19 mouse cellular contexts compared by ENCODE assay signal in the genomic region with DNA sequence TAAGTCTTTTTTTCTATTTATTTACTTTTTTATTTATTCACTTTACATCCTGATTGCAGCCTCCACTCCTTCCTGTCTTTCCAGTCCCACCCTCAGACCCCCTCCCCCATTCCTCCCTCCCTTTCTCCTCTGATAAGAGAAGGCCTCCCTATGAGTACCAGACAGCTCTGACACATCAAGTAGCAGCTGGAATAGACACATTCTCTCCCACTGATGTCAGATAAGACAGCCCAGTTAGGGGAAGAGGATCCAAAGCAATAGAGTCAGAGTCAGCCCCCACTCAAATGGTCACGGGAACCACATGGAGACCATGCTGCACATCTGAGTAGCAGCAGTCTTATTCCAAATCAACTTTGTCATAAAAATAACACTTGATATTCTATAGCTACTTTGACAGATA.
"Had no signal": no experiment of that assay in that cellular context is flagged by ENCODE, and none has a peak within 500 bp of the region (broad histone marks: within the 10 kb centered on the region; RNA-seq: fewer than 3 reads in every experiment).

No protein-coding gene starts in this region.

- H3K27ac ChIP-seq: liver, embryonic 12.5 days; liver, embryonic 14.5 days; midbrain, embryonic 10.5 days; midbrain, embryonic 12.5 days; neural tube, embryonic 13.5 days; neural tube, embryonic 15.5 days had no signal

- H3K36me3 ChIP-seq: liver, embryonic 12.5 days; midbrain, embryonic 10.5 days; midbrain, embryonic 12.5 days; neural tube, embryonic 13.5 days; neural tube, embryonic 15.5 days had no signal

- H3K4me3 ChIP-seq: liver, embryonic 12.5 days; midbrain, embryonic 10.5 days; midbrain, embryonic 12.5 days; myocyte; neural tube, embryonic 13.5 days; neural tube, embryonic 15.5 days had no signal

- DNase-seq: lung, postnatal 10 days; lung, postnatal 4 days; midbrain, embryonic 14.5 days; retina, postnatal 1 day; right cerebral cortex, adult 18-20 months; right cerebral cortex, postnatal 25 days; right cerebral cortex, postnatal 4 days; spleen, adult 18-20 months; thymus, adult 18-20 months; thymus, postnatal 14 days; thymus, postnatal 36 days had no signal

- H3K4me2 ChIP-seq: liver, embryonic 12.5 days; midbrain, embryonic 12.5 days; neural tube, embryonic 13.5 days; neural tube, embryonic 15.5 days had no signal

- H3K9ac ChIP-seq: liver, embryonic 12.5 days; liver, embryonic 14.5 days; midbrain, embryonic 12.5 days; neural tube, embryonic 13.5 days; neural tube, embryonic 15.5 days had no signal

- H3K27me3 ChIP-seq: liver, embryonic 12.5 days; midbrain, embryonic 12.5 days; neural tube, embryonic 13.5 days; neural tube, embryonic 15.5 days had no signal

- ATAC-seq: liver, embryonic 12.5 days; midbrain, embryonic 16.5 days had no signal

- H3K4me1 ChIP-seq: neural tube, embryonic 15.5 days had no signal

- H3K9me3 ChIP-seq: liver, embryonic 12.5 days; midbrain, embryonic 10.5 days; midbrain, embryonic 12.5 days; neural tube, embryonic 13.5 days; neural tube, embryonic 15.5 days had no signal
